ENCODE assay signal across 8 mouse cellular contexts in the genomic region with DNA sequence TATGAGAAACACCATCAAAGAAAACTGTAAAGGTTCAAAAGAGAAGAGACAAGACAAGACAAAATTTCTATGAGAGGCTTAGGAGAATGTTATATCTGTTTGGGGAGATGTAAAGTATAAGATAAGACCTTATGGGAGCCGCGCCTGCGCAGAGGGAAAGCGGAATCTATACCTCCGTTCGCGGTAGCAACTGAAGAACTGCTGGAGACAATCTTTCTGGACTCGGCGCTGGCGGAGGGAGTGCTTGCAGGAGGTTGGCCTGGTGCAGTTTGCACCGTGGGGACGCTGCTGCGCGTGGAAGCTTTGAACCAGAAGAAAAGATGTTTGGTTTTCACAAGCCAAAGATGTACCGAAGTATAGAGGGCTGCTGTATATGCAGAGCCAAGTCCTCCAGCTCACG.
DNase-seq lines count a peak whose midpoint lies in the region; ATAC-seq lines count a peak whose summit lies in the region.
"Not testable (repeated sequence)": the region's sequence is repeated elsewhere in the genome, so short reads cannot be mapped to it uniquely, and the experiment has no call there.

No protein-coding gene starts in this region.

- H3K27me3 ChIP-seq in liver, embryonic 13.5 days: not testable (repeated sequence)

- DNase-seq in liver, embryonic 13.5 days: not testable (repeated sequence)

- H3K4me3 ChIP-seq in liver, embryonic 13.5 days (replicated peaks): not testable (repeated sequence)

- H3K36me3 ChIP-seq in liver, embryonic 13.5 days: not testable (repeated sequence)

- H3K4me1 ChIP-seq in liver, embryonic 13.5 days (replicated peaks): not testable (repeated sequence)

- peak; percentile 37 for ATAC-seq in CD4-positive, CD25-positive, alpha-beta regulatory T cell, adult 4 months
- peak; percentile 52 for ATAC-seq in activated CD4-positive, CD25-positive, alpha-beta regulatory T cell, adult 4 months
- ATAC-seq in erythroblast, adult 5-6 weeks (replicated peaks; ENCODE audit: low FRiP score, poor library complexity, severe bottlenecking): peak; percentile 92
- ATAC-seq in frontal cortex, adult (ENCODE audit: low TSS enrichment): peak; percentile 70; the same call in 1 of the 2 replicates
- ATAC-seq in inflammation-experienced regulatory T-cells, adult 6 months: peak; percentile 43
- 0 out of 2 replicates have a peak, but pooled peaks have one; percentile 55 for ATAC-seq in liver, embryonic 13.5 days (ENCODE audit: low read depth)
- peak; percentile 94 for ATAC-seq in megakaryocyte progenitor cell, adult 5-6 weeks (replicated peaks; ENCODE audit: poor library complexity)
- peak; percentile 68; the same call in 1 of the 2 replicates for ATAC-seq in monocyte, adult 5-6 weeks (replicated peaks; ENCODE audit: insufficient number of reproducible peaks, low FRiP score, low TSS enrichment, poor library complexity, severe bottlenecking)

- H3K9me3 ChIP-seq in liver, embryonic 13.5 days (replicated peaks): not testable (repeated sequence)

- WGBS in liver, embryonic 13.5 days (ENCODE audit: insufficient replicate concordance): 76% methylated on average over 12 of the region's 16 CpGs

- not testable (repeated sequence) for H3K9ac ChIP-seq in liver, embryonic 13.5 days

- H3K27ac ChIP-seq in liver, embryonic 13.5 days: not testable (repeated sequence)

- not testable (repeated sequence) for H3K4me2 ChIP-seq in liver, embryonic 13.5 days

Comparison
In these comparisons a context has a peak if more than half of its experiments do, and no peak if none do; other contexts are left out.
1. ATAC-seq: peak in every context shown above with its lines; median percentile 94 in megakaryocyte progenitor cell, adult 5-6 weeks; 92 in erythroblast, adult 5-6 weeks; 70 in frontal cortex, adult; 68 in monocyte, adult 5-6 weeks; 55 in liver, embryonic 13.5 days; 52 in activated CD4-positive, CD25-positive, alpha-beta regulatory T cell, adult 4 months; 43 in inflammation-experienced regulatory T-cells, adult 6 months; 37 in CD4-positive, CD25-positive, alpha-beta regulatory T cell, adult 4 months.